Mouse (Mus musculus): ENCODE results near the gene Arhgef39.

DNA sequence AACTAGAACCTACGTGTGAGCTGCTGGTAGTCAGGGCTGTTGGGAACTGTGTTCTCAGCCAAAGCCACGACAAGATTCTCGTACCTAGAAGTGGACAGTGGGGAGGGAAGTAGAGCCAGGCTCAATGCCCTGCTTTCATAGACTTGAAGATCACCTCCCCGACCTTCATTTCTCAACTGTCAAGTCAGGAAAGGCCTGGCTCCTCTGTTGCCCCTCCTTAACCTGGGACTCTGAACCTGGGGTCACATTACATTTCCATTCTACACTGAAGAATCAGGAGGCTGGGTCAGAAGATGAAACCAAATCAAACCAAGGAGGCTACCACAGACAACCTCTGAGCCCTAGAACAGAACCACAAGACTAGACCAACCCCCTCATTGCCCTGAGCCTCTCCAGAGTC lies 1.5 kb downstream of the Arhgef39 start:
- TF ChIP-seq CTCF (IDR thresholded peaks at IDR 0.05; ENCODE audit: insufficient read depth, low read depth, low read length) (no peak), POLR2A (IDR thresholded peaks at IDR 0.05; ENCODE audit: insufficient read depth, low read depth, low read length) (no peak)

Data from olfactory bulb, adult 2 months (tissue).